Mouse (Mus musculus) heart, postnatal 0 days (tissue): ENCODE measurements at regions not wholly inside any gene's neighbourhood (a gene's known extent, or its start where the extent isn't known, plus 50 kb on each side); places are given as distances from the start of the nearest gene placed in this dataset.

Experiments used
- CTCF ChIP-seq: IDR thresholded peaks from 2 replicates; pipeline ENCODE4 v1.5.1; 2016; ENCODE audit warnings: antibody characterized with exemption, control low read depth, low read depth
- EP300 ChIP-seq: IDR thresholded peaks from 2 replicates; pipeline ENCODE4 v1.6.1; 2016; ENCODE audit warnings: antibody characterized with exemption, low read depth

GRCm38 (mm10) chr4:12836326-12837096 is 664.7 kb upstream of the Fam92a start:
- TF ChIP-seq CTCF, result no peak
- TF ChIP-seq EP300, result no peak
